Mouse (Mus musculus) testis, adult 2 months (tissue): ENCODE results near the gene Tbl2.

Source experiments
- CTCF ChIP-seq: fragments of 200-500 bp; IDR thresholded peaks from 2 replicates; pipeline ENCODE4 v1.5.1; 2012; ENCODE audit warnings: low read depth, mild to moderate bottlenecking, inconsistent platforms, low read length, moderate library complexity; ENCODE audit not compliant: control insufficient read depth, insufficient read depth, insufficient replicate concordance
- POLR2A ChIP-seq: fragments of 200-500 bp; IDR thresholded peaks from 2 replicates; pipeline ENCODE4 v1.6.1; 2012; ENCODE audit warnings: low read depth, mild to moderate bottlenecking, inconsistent platforms, low read length, moderate library complexity; ENCODE audit not compliant: control insufficient read depth

DNA sequence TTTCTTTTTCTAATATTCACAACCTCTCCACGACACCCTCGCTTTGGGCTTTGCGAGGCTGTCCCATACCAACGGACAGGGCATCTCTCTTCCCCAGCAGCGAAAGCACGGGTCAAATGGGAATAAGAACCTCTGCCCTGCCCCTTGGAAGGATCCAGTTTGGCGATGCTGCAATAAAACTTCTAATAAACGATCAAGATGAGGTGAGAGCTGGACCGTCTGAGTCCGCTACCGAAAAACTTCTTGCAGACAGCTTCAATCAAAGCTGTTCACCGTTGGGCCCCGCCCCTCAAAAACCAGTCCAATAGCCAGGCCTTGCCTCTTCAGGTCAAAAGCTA is 773 bp upstream of the Tbl2 start:
- TF ChIP-seq POLR2A (no peak), CTCF (no peak)
